29 mouse cellular contexts compared by ENCODE assay signal in the genomic region with DNA sequence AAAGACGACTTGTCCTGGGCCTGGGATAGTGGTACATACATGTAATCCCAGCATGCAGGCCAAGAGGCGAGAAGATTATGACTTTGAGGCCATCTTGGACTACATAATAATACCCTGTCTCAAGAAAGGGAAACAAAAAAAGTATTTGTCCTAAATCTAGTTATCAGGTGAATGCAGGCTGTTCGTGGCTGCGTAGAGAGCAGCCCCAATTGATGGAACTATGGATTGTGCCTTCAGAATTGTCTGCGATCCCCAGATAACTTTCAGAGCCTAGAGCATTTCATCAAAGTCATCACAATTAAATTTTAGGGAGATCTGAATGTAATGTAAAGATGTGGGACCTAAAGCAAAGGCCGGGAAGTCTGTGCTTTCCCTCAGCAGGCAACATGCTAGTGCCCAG. TPM values are rescaled to one million over a fixed set of nuclear protein-coding genes. Genes with fewer than 3 reads are reported as not detected.
DNase-seq lines count a peak whose midpoint lies in the region; ATAC-seq lines count a peak whose summit lies in the region.
"Had no signal": no experiment of that assay in that cellular context is flagged by ENCODE, and none has a peak within 500 bp of the region (broad histone marks: within the 10 kb centered on the region; RNA-seq: fewer than 3 reads in every experiment).

No protein-coding gene starts in this region.

- H3K4me1 ChIP-seq in liver, embryonic 11.5 days (replicated peaks; ENCODE audit: control insufficient read depth, insufficient read depth, low read length), result 0 out of 2 replicates have a peak, but pooled peaks cover 6% of the 10 kb centered on the region
- H3K4me1 ChIP-seq in liver, embryonic 13.5 days (replicated peaks), result peaks cover 34% of the 10 kb centered on the region
- peaks cover 27% of the 10 kb centered on the region for H3K4me1 ChIP-seq in liver, embryonic 16.5 days (ENCODE audit: control insufficient read depth, low read depth, low read length)
- H3K4me1 ChIP-seq: embryonic facial prominence, embryonic 12.5 days; embryonic facial prominence, embryonic 15.5 days; hindbrain, embryonic 12.5 days; hindbrain, embryonic 15.5 days had no signal

- peaks cover 64% of the 10 kb centered on the region for H3K36me3 ChIP-seq in liver, embryonic 11.5 days (ENCODE audit: control insufficient read depth, insufficient read depth, low read length)
- peaks cover 96% of the 10 kb centered on the region for H3K36me3 ChIP-seq in liver, embryonic 13.5 days
- H3K36me3 ChIP-seq in liver, embryonic 16.5 days (ENCODE audit: control insufficient read depth, insufficient read depth), result peaks cover 67% of the 10 kb centered on the region

- ATAC-seq in liver, embryonic 11.5 days (replicated peaks; ENCODE audit: low FRiP score), result peak; percentile 50; the same call in 1 of the 2 replicates
- peak; percentile 43 for ATAC-seq in liver, embryonic 13.5 days (ENCODE audit: low read depth)
- ATAC-seq in liver, embryonic 16.5 days (ENCODE audit: low read depth), result peak; percentile 56
- ATAC-seq in megakaryocyte-erythroid progenitor cell, adult 5-6 weeks (replicated peaks; ENCODE audit: low FRiP score, low TSS enrichment, poor library complexity, severe bottlenecking), result peak; percentile 50
- ATAC-seq: forebrain, embryonic 14.5 days; forebrain, postnatal 0 days; Patski had no signal

- H3K27ac ChIP-seq in liver, embryonic 11.5 days (ENCODE audit: low read depth, low read length), result no peak overlapping the region
- peak overlapping the region; percentile 8; the same call in 1 of the 2 replicates for H3K27ac ChIP-seq in liver, embryonic 13.5 days
- no peak overlapping the region for H3K27ac ChIP-seq in liver, embryonic 16.5 days (ENCODE audit: low read length)
- H3K27ac ChIP-seq: embryonic facial prominence, embryonic 12.5 days; embryonic facial prominence, embryonic 15.5 days; gastrocnemius, adult 2 months; hindbrain, embryonic 12.5 days; hindbrain, embryonic 15.5 days had no signal

- 90% methylated on average over 6 of the region's 6 CpGs for WGBS in liver, embryonic 11.5 days
- 68% methylated on average over 6 of the region's 6 CpGs for WGBS in liver, embryonic 13.5 days (ENCODE audit: insufficient replicate concordance)
- WGBS in liver, embryonic 16.5 days (ENCODE audit: insufficient replicate concordance), result 59% methylated on average over 6 of the region's 6 CpGs

- H3K9me3 ChIP-seq in liver, embryonic 11.5 days (ENCODE audit: control insufficient read depth, low read length), result no peaks in the 10 kb centered on the region
- H3K9me3 ChIP-seq in liver, embryonic 13.5 days (replicated peaks), result no peaks in the 10 kb centered on the region
- H3K9me3 ChIP-seq in liver, embryonic 16.5 days (replicated peaks; ENCODE audit: control insufficient read depth, low read length), result no peaks in the 10 kb centered on the region
- H3K9me3 ChIP-seq: embryonic facial prominence, embryonic 12.5 days; embryonic facial prominence, embryonic 15.5 days; hindbrain, embryonic 12.5 days; hindbrain, embryonic 15.5 days had no signal

- H3K4me2 ChIP-seq in liver, embryonic 11.5 days, result no peak overlapping the region
- no peak overlapping the region for H3K4me2 ChIP-seq in liver, embryonic 13.5 days
- no peak overlapping the region for H3K4me2 ChIP-seq in liver, embryonic 16.5 days (ENCODE audit: low read depth, low read length)
- H3K4me2 ChIP-seq: embryonic facial prominence, embryonic 12.5 days; embryonic facial prominence, embryonic 15.5 days; heart, embryonic 11.5 days; hindbrain, embryonic 12.5 days; hindbrain, embryonic 15.5 days had no signal

- H3K4me3 ChIP-seq in liver, embryonic 11.5 days (ENCODE audit: low read depth, low read length), result no peak overlapping the region
- H3K4me3 ChIP-seq in liver, embryonic 13.5 days (replicated peaks), result no peak overlapping the region
- H3K4me3 ChIP-seq in liver, embryonic 16.5 days (ENCODE audit: low read depth, low read length), result no peak overlapping the region
- H3K4me3 ChIP-seq: embryonic facial prominence, embryonic 12.5 days; embryonic facial prominence, embryonic 15.5 days; gastrocnemius, adult 2 months; hindbrain, embryonic 12.5 days; hindbrain, embryonic 15.5 days had no signal

- DNase-seq in liver, embryonic 11.5 days (ENCODE audit: low spot score), result no peak
- DNase-seq in liver, result no peak
- DNase-seq in liver, embryonic 13.5 days, result peak; percentile 11
- no peak for DNase-seq in cerebellum, adult 18-20 months
- no peak for DNase-seq in cerebellum, postnatal 36 days
- no peak for DNase-seq in spleen, adult 18-20 months
- DNase-seq: adrenal gland, postnatal 10 days; adrenal gland, postnatal 36 days; cerebellum, adult 11-12 months; cerebellum, adult 9-10 months; cerebellum, postnatal 14 days; forebrain, postnatal 0 days; gastrocnemius, adult 2 months; gastrocnemius, postnatal 14 days; heart, adult 11 months had no signal

- H3K9ac ChIP-seq in liver, embryonic 11.5 days (ENCODE audit: low read depth, low read length), result no peak overlapping the region
- H3K9ac ChIP-seq in liver, embryonic 13.5 days, result no peak overlapping the region
- H3K9ac ChIP-seq in liver, embryonic 16.5 days (ENCODE audit: low read depth, low read length), result no peak overlapping the region
- H3K9ac ChIP-seq: embryonic facial prominence, embryonic 12.5 days; embryonic facial prominence, embryonic 15.5 days; forebrain, postnatal 0 days; hindbrain, embryonic 12.5 days; hindbrain, embryonic 15.5 days had no signal

- H3K27me3 ChIP-seq in liver, embryonic 11.5 days (replicated peaks; ENCODE audit: control insufficient read depth, insufficient read depth, low read length), result no peaks in the 10 kb centered on the region
- no peaks in the 10 kb centered on the region for H3K27me3 ChIP-seq in liver, embryonic 13.5 days
- H3K27me3 ChIP-seq in liver, embryonic 16.5 days (ENCODE audit: control insufficient read depth, insufficient read depth, low read depth, low read length), result no peaks in the 10 kb centered on the region
- H3K27me3 ChIP-seq: embryonic facial prominence, embryonic 12.5 days; embryonic facial prominence, embryonic 15.5 days; hindbrain, embryonic 12.5 days; hindbrain, embryonic 15.5 days; Patski had no signal

RNA-seq across cellular contexts. Expression of a gene that starts 25.6 kb away (rescaled TPM):
- 89.0 and 97.5 TPM in 2 replicates for polyA plus RNA-seq in liver, embryonic 11.5 days (2014; fragmentation: Nextera tagmentation; extraction: Ambion mirVana)
- polyA plus RNA-seq in liver, embryonic 13.5 days (2015; fragmentation: Nextera tagmentation; extraction: Ambion mirVana), result 32.8 and 40.5 TPM in 2 replicates
- polyA plus RNA-seq in liver, embryonic 16.5 days (2015; fragmentation: Nextera tagmentation; extraction: Ambion mirVana), result 30.5 and 31.5 TPM in 2 replicates
- total RNA-seq in megakaryocyte-erythroid progenitor cell, adult 5-6 weeks (2014; fragmentation: Nextera tagmentation), result 75.8 and 103 TPM in 2 replicates
- total RNA-seq in megakaryocyte-erythroid progenitor cell, adult 5-6 weeks (2017), result 74.3 and 77.6 TPM in 2 replicates

RNA-seq across cellular contexts. Expression of a gene that starts 48.1 kb away (rescaled TPM):
- 70.7 and 74.6 TPM in 2 replicates for polyA plus RNA-seq in liver, embryonic 11.5 days (2014; fragmentation: Nextera tagmentation; extraction: Ambion mirVana)
- polyA plus RNA-seq in liver, embryonic 13.5 days (2015; fragmentation: Nextera tagmentation; extraction: Ambion mirVana), result 48.7 and 57.4 TPM in 2 replicates
- polyA plus RNA-seq in liver, embryonic 16.5 days (2015; fragmentation: Nextera tagmentation; extraction: Ambion mirVana), result 41.8 and 44.6 TPM in 2 replicates
- 24.2 and 31.7 TPM in 2 replicates for total RNA-seq in megakaryocyte-erythroid progenitor cell, adult 5-6 weeks (2014; fragmentation: Nextera tagmentation)
- total RNA-seq in megakaryocyte-erythroid progenitor cell, adult 5-6 weeks (2017), result 74.8 and 110 TPM in 2 replicates

RNA-seq across cellular contexts. Expression of a gene that starts 48.2 kb away (rescaled TPM):
- 219 and 225 TPM in 2 replicates for polyA plus RNA-seq in liver, embryonic 11.5 days (2014; fragmentation: Nextera tagmentation; extraction: Ambion mirVana)
- 145 and 166 TPM in 2 replicates for polyA plus RNA-seq in liver, embryonic 13.5 days (2015; fragmentation: Nextera tagmentation; extraction: Ambion mirVana)
- polyA plus RNA-seq in liver, embryonic 16.5 days (2015; fragmentation: Nextera tagmentation; extraction: Ambion mirVana), result 99.7 and 103 TPM in 2 replicates
- 224 and 246 TPM in 2 replicates for total RNA-seq in megakaryocyte-erythroid progenitor cell, adult 5-6 weeks (2014; fragmentation: Nextera tagmentation)
- 650 and 683 TPM in 2 replicates for total RNA-seq in megakaryocyte-erythroid progenitor cell, adult 5-6 weeks (2017)

RNA-seq across cellular contexts. Expression of a gene that starts 51.6 kb away (rescaled TPM):
- 0.86 and 1.2 TPM in 2 replicates for polyA plus RNA-seq in liver, embryonic 11.5 days (2014; fragmentation: Nextera tagmentation; extraction: Ambion mirVana)
- polyA plus RNA-seq in liver, embryonic 13.5 days (2015; fragmentation: Nextera tagmentation; extraction: Ambion mirVana), result 1.2 and 1.4 TPM in 2 replicates
- polyA plus RNA-seq in liver, embryonic 16.5 days (2015; fragmentation: Nextera tagmentation; extraction: Ambion mirVana), result 1.1 and 1.4 TPM in 2 replicates
- total RNA-seq in megakaryocyte-erythroid progenitor cell, adult 5-6 weeks (2014; fragmentation: Nextera tagmentation), result not detected in 2 replicates
- total RNA-seq in megakaryocyte-erythroid progenitor cell, adult 5-6 weeks (2017), result not detected in 2 replicates
- total RNA-seq: common myeloid progenitor, adult 5-6 weeks; ES-E14; forebrain, postnatal 0 days; hematopoietic stem cell, adult 5-6 weeks had no signal
- polyA plus RNA-seq: embryonic facial prominence, embryonic 12.5 days; forebrain, embryonic 11.5 days; forebrain, embryonic 14.5 days; forebrain, postnatal 0 days; heart, embryonic 14.5 days; hindbrain, embryonic 12.5 days; hindbrain, embryonic 15.5 days had no signal
